Mouse (Mus musculus) cerebellum, adult 2 months (tissue): ENCODE measurements around the gene Bco2.

ENCODE experiments used
- CTCF ChIP-seq: fragments of 200-500 bp; IDR thresholded peaks from 2 replicates; pipeline ENCODE4 v1.5.1; 2011; ENCODE audit warnings: low read depth, mild to moderate bottlenecking, control low read depth, low read length, moderate library complexity, borderline replicate concordance; ENCODE audit not compliant: insufficient read depth
- POLR2A ChIP-seq: fragments of 200-500 bp; IDR thresholded peaks from 2 replicates; pipeline ENCODE4 v1.6.1; 2011; ENCODE audit warnings: low read length, control low read depth, borderline replicate concordance; ENCODE audit not compliant: insufficient read depth

DNA sequence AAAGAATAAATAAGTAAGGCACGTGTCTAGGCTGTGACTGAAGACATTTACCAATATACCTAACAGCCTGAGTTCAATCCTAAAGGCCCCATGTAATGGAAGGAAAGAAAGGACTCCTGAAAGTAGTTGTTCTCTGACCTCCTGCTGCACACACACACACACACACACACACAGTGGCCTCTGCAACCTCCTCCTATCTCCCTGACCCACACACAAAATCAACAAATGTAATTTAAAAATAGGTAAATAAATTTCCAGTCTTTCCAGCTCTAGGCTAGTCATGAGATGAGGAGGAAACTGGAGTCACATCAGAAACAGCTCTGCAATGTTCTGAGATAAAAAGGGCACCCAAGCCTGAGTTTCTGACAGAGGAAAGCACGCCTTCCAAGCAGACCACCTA lies 61.2 kb downstream of the Bco2 start:
- TF ChIP-seq POLR2A: no peak
- TF ChIP-seq CTCF: no peak
